Mouse (Mus musculus) lung, adult 2 months (tissue): Measurements from ENCODE around the gene Prpf18. TPM values are rescaled to one million over a fixed set of nuclear protein-coding genes. Genes with fewer than 3 reads are reported as not detected.
"Not testable (repeated sequence)": the region's sequence is repeated elsewhere in the genome, so short reads cannot be mapped to it uniquely, and the experiment has no call there.

Source experiments
- DNase-seq: peaks from one replicate; pipeline ENCODE4 v3.0.0; 2022
- H3K4me1 ChIP-seq: fragments of 200-500 bp; 2 replicates; pipeline ENCODE4 v1.6.1; 2011; ENCODE audit warnings: low read length; ENCODE audit not compliant: control insufficient read depth, insufficient read depth
- H3K4me3 ChIP-seq: fragments of 200-500 bp; replicated peaks from 2 replicates; pipeline ENCODE3; 2011; ENCODE audit warnings: low read depth, mild to moderate bottlenecking, control low read depth, low read length; ENCODE audit errors: extremely low read depth
- CTCF ChIP-seq: fragments of 200-500 bp; IDR thresholded peaks from 2 replicates; pipeline ENCODE4 v1.5.1; 2011; ENCODE audit warnings: mild to moderate bottlenecking, low read length, control low read depth; ENCODE audit not compliant: insufficient read depth
- POLR2A ChIP-seq: fragments of 200-500 bp; IDR thresholded peaks from 2 replicates; pipeline ENCODE4 v1.6.1; 2011; ENCODE audit warnings: low read depth, mild to moderate bottlenecking, control low read depth, low read length, borderline replicate concordance; ENCODE audit errors: extremely low read depth
- WGBS: fragments of 180-500 bp; shearing (Covaris S2); methylation state at CpG from one replicate; pipeline ENCODE4 v1.1.7; 2018; 5-methylcytosine and 5-hydroxymethylcytosine counted together
- polyA plus RNA-seq: library from polyadenylated mRNA; depleted of rRNA; stranded (reverse); fragments of >200 nt; gene quantifications from 2 replicates; pipeline ENCODE4 v1.2.3, GENCODE M21; 2012

The Prpf18 gene
- polyA plus RNA-seq, 1 experiment, result 15.2 TPM

DNA sequence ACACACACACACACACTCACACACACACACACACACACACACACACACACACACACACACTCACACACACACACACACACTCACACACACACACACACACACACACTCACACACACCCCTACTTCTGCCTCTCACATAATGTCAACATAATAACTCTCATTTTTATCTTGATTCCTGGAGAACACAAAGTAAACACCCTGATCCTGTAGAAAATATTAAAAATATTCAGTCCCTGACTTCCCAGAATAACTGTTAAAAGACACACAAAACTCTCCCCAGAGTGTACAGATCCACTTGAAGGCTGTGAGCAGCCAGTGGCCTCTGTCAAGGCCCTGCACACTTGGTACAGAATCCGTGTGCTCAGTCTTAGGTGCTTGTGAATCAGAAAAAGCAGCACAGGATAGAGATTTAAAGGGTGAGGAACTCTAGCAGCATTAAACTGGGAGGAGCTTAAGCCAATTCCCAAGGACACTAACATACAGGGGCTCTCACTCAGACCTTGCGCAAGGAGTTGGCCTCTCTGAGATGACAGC lies 36.8 kb downstream of the Prpf18 start:
- 64% methylated on average over 2 of the region's 2 CpGs for WGBS
- no peak for DNase-seq
- Histone ChIP-seq H3K4me1 (no peaks in the 10 kb centered on the region; the same call in 1 of the 2 replicates), H3K4me3 (no peak overlapping the region)
- TF ChIP-seq CTCF (no peak), POLR2A (no peak)

- not testable (repeated sequence) for H3K4me3 ChIP-seq, DNase-seq, H3K4me1 ChIP-seq
- WGBS, result 30% methylated on average over 6 of the region's 6 CpGs
These were observed 37.5 kb downstream of the Prpf18 start for GRCm38 (mm10) chr2:4614276-4614929.

GRCm38 (mm10) chr2:4611704-4612103 lies 40.2 kb downstream of the Prpf18 start:
- Histone ChIP-seq H3K4me1 (no peaks in the 10 kb centered on the region; the same call in 1 of the 2 replicates), H3K4me3 (no peak overlapping the region)
- no peak for TF ChIP-seq CTCF
- TF ChIP-seq POLR2A, result no peak
- DNase-seq, result no peak
- 69% methylated on average over 10 of the region's 10 CpGs for WGBS

- TF ChIP-seq POLR2A, result no peak
- no peak for TF ChIP-seq CTCF
- DNase-seq, result no peak
- no peak overlapping the region for H3K4me3 ChIP-seq
- 79% methylated on average over 6 of the region's 6 CpGs for WGBS
- no peaks in the 10 kb centered on the region; the same call in 1 of the 2 replicates for H3K4me1 ChIP-seq
These were observed 40.6 kb downstream of the Prpf18 start for GRCm38 (mm10) chr2:4611295-4611694.

GRCm38 (mm10) chr2:4609433-4609832 lies 42.5 kb downstream of the Prpf18 start:
- no peak overlapping the region for H3K4me3 ChIP-seq
- TF ChIP-seq POLR2A (no peak), CTCF (no peak)
- no peak for DNase-seq
- 70% methylated on average over 10 of the region's 10 CpGs for WGBS
- H3K4me1 ChIP-seq, result no peaks in the 10 kb centered on the region; the same call in 1 of the 2 replicates

- H3K4me1 ChIP-seq, result no peaks in the 10 kb centered on the region; the same call in 1 of the 2 replicates
- WGBS, result 86% methylated on average over 3 of the region's 3 CpGs
- no peak for DNase-seq
- no peak for TF ChIP-seq CTCF
- no peak for TF ChIP-seq POLR2A
- no peak overlapping the region for H3K4me3 ChIP-seq
These were observed 43.7 kb downstream of the Prpf18 start for GRCm38 (mm10) chr2:4608253-4608652.

GRCm38 (mm10) chr2:4606559-4606958 lies 45.4 kb downstream of the Prpf18 start:
- Histone ChIP-seq H3K4me1 (no peaks in the 10 kb centered on the region; the same call in 1 of the 2 replicates), H3K4me3 (no peak overlapping the region)
- no peak for DNase-seq
- TF ChIP-seq POLR2A, result no peak
- no peak for TF ChIP-seq CTCF
- 90% methylated on average over 3 of the region's 3 CpGs for WGBS

DNA sequence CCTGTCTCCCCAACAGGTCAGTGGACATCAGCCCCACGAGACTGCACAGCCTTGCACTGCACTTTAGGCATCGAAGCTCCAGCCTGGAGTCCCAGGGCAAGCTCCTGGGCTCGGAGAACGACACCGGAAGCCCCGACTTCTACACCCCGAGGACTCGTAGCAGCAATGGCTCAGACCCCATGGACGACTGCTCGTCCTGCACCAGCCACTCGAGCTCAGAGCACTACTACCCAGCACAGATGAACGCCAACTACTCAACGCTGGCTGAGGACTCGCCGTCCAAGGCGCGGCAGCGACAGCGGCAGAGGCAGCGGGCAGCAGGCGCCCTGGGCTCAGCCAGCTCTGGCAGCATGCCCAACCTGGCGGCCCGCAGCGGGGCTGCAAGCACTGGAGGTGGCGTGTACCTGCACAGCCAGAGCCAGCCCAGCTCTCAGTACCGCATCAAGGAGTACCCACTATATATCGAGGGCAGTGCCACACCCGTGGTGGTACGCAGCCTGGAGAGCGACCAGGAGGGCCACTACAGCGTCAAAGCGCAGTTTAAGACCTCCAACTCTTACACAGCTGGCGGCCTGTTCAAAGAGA lies 48.5 kb downstream of the Prpf18 start:
- TF ChIP-seq CTCF (no peak), POLR2A (no peak)
- no peak for DNase-seq
- Histone ChIP-seq H3K4me3 (no peak overlapping the region), H3K4me1 (peaks cover 7% of the 10 kb centered on the region)
- 86% methylated on average over 33 of the region's 33 CpGs for WGBS

GRCm38 (mm10) chr2:4601034-4601890 lies 50.7 kb downstream of the Prpf18 start:
- DNase-seq, result peak; percentile 54
- Histone ChIP-seq H3K4me3 (no peak overlapping the region), H3K4me1 (peaks cover 12% of the 10 kb centered on the region)
- TF ChIP-seq POLR2A (no peak), CTCF (peak; percentile 58)
- 37% methylated on average over 15 of the region's 15 CpGs for WGBS
